Mouse (Mus musculus): ENCODE results near the gene Lcat. TPM values are rescaled to one million over a fixed set of nuclear protein-coding genes. Genes with fewer than 3 reads are reported as not detected.

Lcat gene
- polyA plus RNA-seq, 1 experiment from 2014 or later = 0.10 TPM

GRCm38 (mm10) chr8:105889756-105890465 is 53.3 kb downstream of the Lcat start:
- 94% methylated on average over 11 of the region's 12 CpGs for WGBS (ENCODE audit: missing documents)
- no peaks in the 10 kb centered on the region for H3K79me2 ChIP-seq (ENCODE audit: inconsistent target)
- H3K36me3 ChIP-seq (ENCODE audit: inconsistent target) = peaks cover 77% of the 10 kb centered on the region
- no peak overlapping the region for H3K27ac ChIP-seq
- H3K4me3 ChIP-seq (ENCODE audit: inconsistent target) = no peak overlapping the region

Other genes starting within 250 kb of the Lcat start
- 14.9 to 20.7 TPM (median 19.5 TPM) in 3 replicates for gene Acd, start 242.3 kb downstream of the Lcat start, polyA plus RNA-seq (2018)
- gene Pard6a, start 242.2 kb downstream of the Lcat start, polyA plus RNA-seq (2018) = 2.9 to 8.1 TPM (median 6.1 TPM) in 3 replicates
- not detected in 3 replicates for gene 4933405L10Rik, start 235.7 kb downstream of the Lcat start, polyA plus RNA-seq (2018)
- gene Enkd1, start 235.2 kb downstream of the Lcat start, polyA plus RNA-seq (2018) = 1.4 to 6.3 TPM (median 3.2 TPM) in 3 replicates
- gene Gfod2, start 184.7 kb downstream of the Lcat start, polyA plus RNA-seq (2018) = 0.26 to 0.85 TPM (median 0.67 TPM) in 3 replicates
- 16.5 to 33.9 TPM (median 23.7 TPM) in 3 replicates for gene Ranbp10, start 116.0 kb downstream of the Lcat start, polyA plus RNA-seq (2018)
- not detected in 3 replicates for gene Tsnaxip1, start 115.7 kb downstream of the Lcat start, polyA plus RNA-seq (2018)
- gene Cenpt, start 90.1 kb downstream of the Lcat start, polyA plus RNA-seq (2018) = 7.2 to 13.3 TPM (median 8.2 TPM) in 3 replicates
- 8.3 to 23.6 TPM (median 20.4 TPM) in 3 replicates for gene Thap11, start 88.2 kb downstream of the Lcat start, polyA plus RNA-seq (2018)
- 53.1 to 154 TPM (median 76.1 TPM) in 3 replicates for gene Nutf2, start 82.8 kb downstream of the Lcat start, polyA plus RNA-seq (2018)
- gene Edc4, start 62.5 kb downstream of the Lcat start, polyA plus RNA-seq (2018) = 12.6 to 19.5 TPM (median 14.6 TPM) in 3 replicates
- gene Nrn1l, start 49.8 kb downstream of the Lcat start, polyA plus RNA-seq (2018) = not detected in 3 replicates
- gene Pskh1, start 42.9 kb downstream of the Lcat start, polyA plus RNA-seq (2018) = 16.3 to 17.5 TPM (median 16.4 TPM) in 3 replicates
- not detected in 3 replicates for gene Ctrl, start 9.5 kb downstream of the Lcat start, polyA plus RNA-seq (2018)
- gene Psmb10, start 4.9 kb downstream of the Lcat start, polyA plus RNA-seq (2018) = 51.8 to 210 TPM (median 105 TPM) in 3 replicates
- gene Slc12a4, start 22.7 kb upstream of the Lcat start, polyA plus RNA-seq (2018) = 16.1 to 37.5 TPM (median 23.1 TPM) in 3 replicates
- 0.10 to 0.34 TPM in 2 of 3 replicates, not detected in the other for gene Dpep3, start 36.0 kb upstream of the Lcat start, polyA plus RNA-seq (2018)
- 7.6 to 13.0 TPM (median 7.7 TPM) in 3 replicates for gene Dus2, start 48.0 kb upstream of the Lcat start, polyA plus RNA-seq (2018)
- not detected in 3 replicates for gene Dpep2nb, start 62.6 kb upstream of the Lcat start, polyA plus RNA-seq (2018)
- 10.2 to 19.4 TPM (median 15.9 TPM) in 3 replicates for gene Ddx28, start 68.5 kb upstream of the Lcat start, polyA plus RNA-seq (2018)
- gene Nfatc3, start 115.5 kb upstream of the Lcat start, polyA plus RNA-seq (2018) = 21.3 to 25.2 TPM (median 22.3 TPM) in 3 replicates
- gene Esrp2, start 193.6 kb upstream of the Lcat start, polyA plus RNA-seq (2018) = not detected in 3 replicates
- 132 to 176 TPM (median 135 TPM) in 3 replicates for gene Pla2g15, start 207.0 kb upstream of the Lcat start, polyA plus RNA-seq (2018)
- 4.4 to 10.2 TPM (median 4.9 TPM) in 3 replicates for gene Slc7a6, start 225.5 kb upstream of the Lcat start, polyA plus RNA-seq (2018)